Mouse (Mus musculus) lung, postnatal 0 days (tissue): Measurements from ENCODE around the gene Olfr373. TPM values are rescaled to one million over a fixed set of nuclear protein-coding genes. Genes with fewer than 3 reads are reported as not detected.

Experiments used
- ATAC-seq: fragments of 200-750 bp; cut with Nextera tagmentation; 2 replicates; pipeline ENCODE4 v1.8.0; 2017; ENCODE audit warnings: moderate library complexity
- DNase-seq: peaks from one replicate; pipeline ENCODE4 v3.0.0-alpha.2; 2016; ENCODE audit warnings: low spot score
- H3K27ac ChIP-seq: fragments of 300-500 bp; sonication (generic); 2 replicates; pipeline ENCODE4 v1.5.1; 2014; ENCODE audit warnings: antibody characterized with exemption, mild to moderate bottlenecking, low read length, mixed read lengths
- H3K27me3 ChIP-seq: fragments of 300-500 bp; sonication (generic); replicated peaks from 2 replicates; pipeline ENCODE4 v1.6.1; 2014; ENCODE audit warnings: low read length, mixed read lengths; ENCODE audit not compliant: insufficient read depth
- H3K36me3 ChIP-seq: fragments of 300-500 bp; sonication (generic); 2 replicates; pipeline ENCODE4 v1.6.1; 2014; ENCODE audit warnings: low read length, mixed read lengths; ENCODE audit not compliant: insufficient read depth
- H3K4me1 ChIP-seq: fragments of 300-500 bp; sonication (generic); 2 replicates; pipeline ENCODE4 v1.6.1; 2014; ENCODE audit warnings: antibody characterized with exemption, low read depth, low read length, mixed read lengths; ENCODE audit not compliant: insufficient read depth
- H3K4me2 ChIP-seq: fragments of 300-500 bp; sonication (generic); replicated peaks from 2 replicates; pipeline ENCODE4 v1.6.1; 2014; ENCODE audit warnings: low read depth, mild to moderate bottlenecking, low read length, moderate library complexity, mixed read lengths
- H3K4me3 ChIP-seq: fragments of 300-500 bp; sonication (generic); 2 replicates; pipeline ENCODE4 v1.5.1; 2014; ENCODE audit warnings: low read depth, low read length
- H3K9ac ChIP-seq: fragments of 300-500 bp; sonication (generic); replicated peaks from 2 replicates; pipeline ENCODE4 v1.6.1; 2014; ENCODE audit warnings: low read depth, mild to moderate bottlenecking
- H3K9me3 ChIP-seq: fragments of 300-500 bp; sonication (generic); 2 replicates; pipeline ENCODE4 v1.6.1; 2016; ENCODE audit warnings: low read length, mixed read lengths
- CTCF ChIP-seq: IDR thresholded peaks from 2 replicates; pipeline ENCODE4 v1.5.1; 2016; ENCODE audit warnings: antibody characterized with exemption, mild to moderate bottlenecking
- EP300 ChIP-seq: IDR thresholded peaks from 2 replicates; pipeline ENCODE4 v1.6.1; 2016; ENCODE audit warnings: antibody characterized with exemption, mild to moderate bottlenecking, control low read depth
- WGBS: fragments of 180-500 bp; shearing (Covaris S2); extraction: QIAGEN DNeasy Blood & Tissue Kit; methylation state at CpG from one replicate; pipeline ENCODE4 v1.1.7; 2014; 5-methylcytosine and 5-hydroxymethylcytosine counted together
- polyA plus RNA-seq: library from polyadenylated mRNA; unstranded; fragments of >200 nt; fragmentation: Nextera tagmentation; extraction: Ambion mirVana; gene quantifications from 2 replicates; pipeline ENCODE4 v1.2.1, GENCODE M21; 2015

Olfr373 gene
- polyA plus RNA-seq, 1 experiment from 2014 or later, result not detected

GRCm38 (mm10) chr8:72132417-72132816 lies 49.4 kb downstream of the Olfr373 start:
- ATAC-seq, result no peak
- Histone ChIP-seq H3K4me2 (no peak overlapping the region), H3K27me3 (no peaks in the 10 kb centered on the region), H3K9me3 (no peaks in the 10 kb centered on the region), H3K9ac (no peak overlapping the region), H3K4me1 (peaks cover 2% of the 10 kb centered on the region; the same call in 1 of the 2 replicates), H3K4me3 (no peak overlapping the region), H3K36me3 (no peaks in the 10 kb centered on the region), H3K27ac (peak overlapping the region; percentile 47)
- WGBS, result 46% methylated on average over 1 of the region's 1 CpGs
- DNase-seq, result peak; percentile 73
- TF ChIP-seq EP300 (peak; percentile 56), CTCF (no peak)

- WGBS, result 31% methylated on average over 1 of the region's 1 CpGs
- Histone ChIP-seq H3K4me3 (no peak overlapping the region), H3K36me3 (no peaks in the 10 kb centered on the region), H3K27ac (0 out of 2 replicates have a peak overlapping the region, but pooled peaks have one; percentile 47), H3K4me1 (peaks cover 6% of the 10 kb centered on the region; the same call in 1 of the 2 replicates), H3K9ac (no peak overlapping the region), H3K27me3 (no peaks in the 10 kb centered on the region), H3K9me3 (no peaks in the 10 kb centered on the region), H3K4me2 (no peak overlapping the region)
- DNase-seq (peak; percentile 54), ATAC-seq (no peak)
- TF ChIP-seq EP300 (no peak), CTCF (no peak)
Observed at GRCm38 (mm10) chr8:72132891-72133290, 49.9 kb downstream of the Olfr373 start.

GRCm38 (mm10) chr8:72133507-72133906 lies 50.5 kb downstream of the Olfr373 start:
- Histone ChIP-seq H3K27ac (no peak overlapping the region), H3K9ac (no peak overlapping the region), H3K4me1 (peaks cover 8% of the 10 kb centered on the region; the same call in 1 of the 2 replicates), H3K4me3 (no peak overlapping the region), H3K4me2 (no peak overlapping the region), H3K36me3 (0 out of 2 replicates have a peak, but pooled peaks cover 2% of the 10 kb centered on the region), H3K9me3 (no peaks in the 10 kb centered on the region), H3K27me3 (no peaks in the 10 kb centered on the region)
- no peak for TF ChIP-seq EP300
- no peak for TF ChIP-seq CTCF
- DNase-seq (peak; percentile 8), ATAC-seq (no peak)
- 35% methylated on average over 1 of the region's 1 CpGs for WGBS

- Histone ChIP-seq H3K27ac (peak within 1 kb of the TSS; percentile 99), H3K4me1 (peaks cover 8% of the 10 kb centered on the region; the same call in 1 of the 2 replicates), H3K4me3 (peak within 1 kb of the TSS; percentile 97), H3K9ac (peak within 1 kb of the TSS; percentile 99), H3K4me2 (peak within 1 kb of the TSS; percentile 75), H3K36me3 (0 out of 2 replicates have a peak, but pooled peaks cover 3% of the 10 kb centered on the region), H3K27me3 (no peaks in the 10 kb centered on the region), H3K9me3 (no peaks in the 10 kb centered on the region)
- DNase-seq (peak; percentile 86), ATAC-seq (peak; percentile 83)
- TF ChIP-seq CTCF, result no peak
- no peak for TF ChIP-seq EP300
- WGBS, result under 1% methylated on average over 18 of the region's 49 CpGs
Observed at GRCm38 (mm10) chr8:72134756-72135445, 51.9 kb downstream of the Olfr373 start, which contains the start of gene Tpm4. TSS of gene Tpm4 (plus strand) at chr8:72134975.

- peak; percentile 53 for ATAC-seq
- Histone ChIP-seq H3K27ac (peak overlapping the region; percentile 99), H3K4me3 (peak overlapping the region; percentile 97), H3K4me1 (peaks cover 8% of the 10 kb centered on the region; the same call in 1 of the 2 replicates), H3K9me3 (no peaks in the 10 kb centered on the region), H3K36me3 (0 out of 2 replicates have a peak, but pooled peaks cover 7% of the 10 kb centered on the region), H3K27me3 (no peaks in the 10 kb centered on the region), H3K9ac (peak overlapping the region; percentile 99), H3K4me2 (peak overlapping the region; percentile 75)
- under 1% methylated on average over 43 of the region's 62 CpGs for WGBS
- DNase-seq, result peak; percentile 74
- peak; percentile 49 for TF ChIP-seq CTCF
- no peak for TF ChIP-seq EP300
Observed at GRCm38 (mm10) chr8:72135446-72136301, 52.7 kb downstream of the Olfr373 start.
